Mouse (Mus musculus) small intestine, adult 2 months (tissue): ENCODE data around the gene Adamts20. TPM values are rescaled to one million over a fixed set of nuclear protein-coding genes. Genes with fewer than 3 reads are reported as not detected.

Experiments
- H3K27ac ChIP-seq: fragments of 200-500 bp; 2 replicates; pipeline ENCODE4 v1.5.1; 2012; ENCODE audit warnings: low read depth, low read length, control low read depth, inconsistent platforms; ENCODE audit not compliant: insufficient read depth
- H3K27me3 ChIP-seq: fragments of 200-500 bp; 2 replicates; pipeline ENCODE4 v1.6.1; 2012; ENCODE audit warnings: mild to moderate bottlenecking, moderate library complexity, low read length, inconsistent platforms; ENCODE audit not compliant: control insufficient read depth, insufficient read depth
- H3K36me3 ChIP-seq: fragments of 200-500 bp; 2 replicates; pipeline ENCODE4 v1.6.1; 2012; ENCODE audit warnings: mild to moderate bottlenecking, low read length, control low read depth, inconsistent platforms; ENCODE audit not compliant: control insufficient read depth, insufficient read depth
- H3K4me1 ChIP-seq: fragments of 200-500 bp; 2 replicates; pipeline ENCODE4 v1.6.1; 2012; ENCODE audit warnings: low read length, inconsistent platforms, mixed read lengths; ENCODE audit not compliant: control insufficient read depth, insufficient read depth, insufficient read length
- H3K4me3 ChIP-seq: fragments of 200-500 bp; 2 replicates; pipeline ENCODE4 v1.5.1; 2012; ENCODE audit warnings: low read depth, mild to moderate bottlenecking, control low read depth, inconsistent platforms, low read length, moderate library complexity
- CTCF ChIP-seq: fragments of 200-500 bp; IDR thresholded peaks from 2 replicates; pipeline ENCODE4 v1.5.1; 2012; ENCODE audit warnings: low read depth, mild to moderate bottlenecking, control low read depth, inconsistent platforms, low read length, moderate library complexity, mixed read lengths; ENCODE audit not compliant: insufficient replicate concordance, insufficient read length; ENCODE audit errors: extremely low read depth
- POLR2A ChIP-seq: fragments of 200-500 bp; IDR thresholded peaks from 2 replicates; pipeline ENCODE4 v1.6.1; 2012; ENCODE audit warnings: low read depth, mild to moderate bottlenecking, control low read depth, inconsistent platforms, low read length, moderate library complexity
- WGBS: fragments of 180-500 bp; shearing (Covaris S2); methylation state at CpG from one replicate; pipeline ENCODE4 v1.1.7; 2018; 5-methylcytosine and 5-hydroxymethylcytosine counted together
- polyA plus RNA-seq: library from polyadenylated mRNA; depleted of rRNA; stranded (reverse); fragments of >200 nt; gene quantifications from 2 replicates; pipeline ENCODE4 v1.2.3, GENCODE M21; 2012

Adamts20 gene
- polyA plus RNA-seq, 1 experiment, result not detected

DNA sequence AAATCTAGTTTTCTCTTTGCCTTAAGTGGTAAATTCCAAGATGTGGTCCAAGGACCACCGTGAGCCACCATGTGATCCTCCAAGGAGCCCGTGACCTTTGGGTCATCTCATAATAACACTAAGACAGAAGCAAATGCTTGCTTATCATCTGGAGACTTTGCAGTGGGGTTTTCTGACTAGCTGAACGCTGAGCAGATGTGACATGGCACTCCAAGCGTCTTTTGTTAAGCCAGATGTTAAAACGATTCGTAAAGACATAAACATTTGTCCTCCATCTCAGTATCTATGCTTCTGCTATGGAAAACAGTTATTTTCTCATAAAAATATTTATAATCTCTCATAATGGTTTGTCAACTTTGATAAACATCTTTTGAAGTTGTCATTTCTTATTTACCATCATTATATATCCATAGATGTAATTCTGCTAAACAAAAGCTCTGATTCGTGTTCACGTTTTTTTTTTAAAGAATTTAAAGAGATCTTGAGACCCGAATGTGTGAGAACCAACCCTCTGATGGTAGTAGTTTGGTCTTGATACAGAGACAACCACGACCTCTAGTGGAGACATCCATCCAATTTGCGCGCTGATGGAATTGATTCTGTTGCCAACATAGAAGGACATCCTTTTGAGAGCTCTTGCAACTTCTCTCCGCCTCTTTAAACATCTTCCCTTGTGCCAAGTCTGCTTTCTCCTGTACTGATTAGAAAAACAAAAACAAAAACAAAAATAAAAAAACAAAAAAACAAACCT is 212.1 kb downstream of the Adamts20 start:
- WGBS, result 66% methylated on average over 13 of the region's 13 CpGs
- Histone ChIP-seq H3K4me1 (0 out of 2 replicates have a peak, but pooled peaks cover 1% of the 10 kb centered on the region), H3K36me3 (no peaks in the 10 kb centered on the region), H3K27me3 (no peaks in the 10 kb centered on the region), H3K4me3 (no peak overlapping the region), H3K27ac (no peak overlapping the region)
- TF ChIP-seq CTCF (no peak), POLR2A (no peak)

DNA sequence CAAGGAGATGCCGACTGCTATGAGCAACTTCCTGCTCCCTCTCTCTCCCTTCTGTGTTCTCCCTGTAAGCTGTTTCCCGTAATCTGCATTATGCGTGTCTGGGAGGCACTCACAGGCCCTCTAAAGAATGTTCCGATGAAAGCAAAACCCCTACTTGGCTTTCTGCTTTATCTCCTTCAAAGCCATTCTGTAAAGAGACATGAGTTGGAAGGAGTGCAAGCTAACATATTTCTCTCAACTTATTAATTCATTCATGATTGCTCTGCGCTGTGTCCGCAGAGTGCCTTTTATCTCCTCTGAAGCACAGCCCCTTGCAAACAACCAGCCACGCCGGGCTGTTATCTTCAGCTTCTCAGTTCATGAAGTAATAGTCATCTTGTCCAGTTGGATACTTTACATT is 215.5 kb downstream of the Adamts20 start:
- no peaks in the 10 kb centered on the region for H3K27me3 ChIP-seq
- 36% methylated on average over 8 of the region's 8 CpGs for WGBS

DNA sequence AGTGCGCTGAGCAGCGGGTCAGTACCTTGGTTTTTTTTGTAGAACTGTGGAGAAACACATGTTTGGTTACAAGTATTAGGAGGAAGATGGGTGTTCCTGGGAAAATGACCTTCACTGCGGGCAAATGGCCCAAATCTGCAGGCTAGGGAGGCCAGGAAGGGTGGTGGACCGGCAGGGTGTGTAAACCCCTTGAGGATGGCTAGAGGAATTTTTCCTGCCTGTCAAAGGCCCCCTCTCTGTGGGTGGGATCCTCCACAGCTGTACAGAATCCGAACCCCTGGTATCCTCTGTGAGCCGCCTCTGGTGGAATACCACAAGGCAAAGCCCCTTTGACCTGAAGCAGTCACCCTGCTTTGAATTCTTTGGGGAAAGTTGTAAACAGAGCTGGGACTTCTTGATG is 216.8 kb downstream of the Adamts20 start:
- Histone ChIP-seq H3K27ac (no peak overlapping the region), H3K27me3 (no peaks in the 10 kb centered on the region), H3K36me3 (no peaks in the 10 kb centered on the region), H3K4me1 (0 out of 2 replicates have a peak, but pooled peaks cover 1% of the 10 kb centered on the region), H3K4me3 (no peak overlapping the region)
- TF ChIP-seq POLR2A (no peak), CTCF (no peak)
- 79% methylated on average over 6 of the region's 6 CpGs for WGBS

More for the DNA sequence above, 215.5 kb downstream of the Adamts20 start:
- H3K4me1 ChIP-seq, result 0 out of 2 replicates have a peak, but pooled peaks cover 1% of the 10 kb centered on the region
- H3K36me3 ChIP-seq, result no peaks in the 10 kb centered on the region
- TF ChIP-seq POLR2A, result no peak
- no peak for TF ChIP-seq CTCF
- no peak overlapping the region for H3K4me3 ChIP-seq
- no peak overlapping the region for H3K27ac ChIP-seq

DNA sequence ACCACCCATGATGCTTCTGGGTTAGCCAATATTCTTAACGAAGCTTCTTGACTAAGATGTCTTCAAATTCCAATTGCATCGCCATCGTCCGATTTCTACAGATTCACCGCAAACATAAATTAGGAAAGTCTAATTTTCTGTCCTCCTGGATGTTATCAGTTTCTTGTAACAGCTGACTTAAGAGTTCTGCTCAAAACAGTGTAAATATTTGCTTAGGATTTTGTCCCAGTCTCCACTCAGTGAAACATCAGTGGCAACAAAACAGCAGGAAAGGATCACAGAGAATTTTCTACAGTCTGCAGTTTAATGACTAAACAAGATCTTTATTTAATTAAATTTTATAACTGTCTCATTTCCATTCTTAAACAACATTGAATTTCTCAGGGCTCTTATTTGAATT is 218.5 kb downstream of the Adamts20 start:
- Histone ChIP-seq H3K4me1 (0 out of 2 replicates have a peak, but pooled peaks cover 1% of the 10 kb centered on the region), H3K27ac (no peak overlapping the region), H3K27me3 (no peaks in the 10 kb centered on the region), H3K4me3 (no peak overlapping the region), H3K36me3 (no peaks in the 10 kb centered on the region)
- TF ChIP-seq CTCF (no peak), POLR2A (no peak)
- 76% methylated on average over 5 of the region's 5 CpGs for WGBS

DNA sequence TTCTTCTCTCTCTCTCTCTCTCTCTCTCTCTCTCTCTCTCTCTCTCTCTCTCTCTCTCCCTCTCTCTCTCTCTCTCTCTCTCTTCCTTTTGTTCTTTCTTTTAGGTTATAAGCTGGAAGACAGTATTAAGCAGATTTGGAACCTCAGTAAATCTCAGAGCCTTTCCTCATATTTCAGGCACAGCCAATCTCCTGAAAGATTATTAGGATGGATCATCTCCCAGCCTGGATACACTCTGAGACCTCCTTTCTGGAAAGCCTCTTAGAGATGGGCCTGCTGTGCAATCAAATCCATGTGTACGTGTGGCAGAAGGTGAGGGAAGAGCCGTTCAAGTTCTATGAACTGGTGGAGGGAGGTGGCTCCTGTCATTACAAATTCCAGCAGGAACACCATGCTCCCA is 220.9 kb downstream of the Adamts20 start:
- Histone ChIP-seq H3K27ac (no peak overlapping the region), H3K4me3 (no peak overlapping the region), H3K27me3 (no peaks in the 10 kb centered on the region), H3K36me3 (no peaks in the 10 kb centered on the region), H3K4me1 (0 out of 2 replicates have a peak, but pooled peaks cover 1% of the 10 kb centered on the region)
- WGBS, result 76% methylated on average over 2 of the region's 2 CpGs
- TF ChIP-seq CTCF (no peak), POLR2A (no peak)

DNA sequence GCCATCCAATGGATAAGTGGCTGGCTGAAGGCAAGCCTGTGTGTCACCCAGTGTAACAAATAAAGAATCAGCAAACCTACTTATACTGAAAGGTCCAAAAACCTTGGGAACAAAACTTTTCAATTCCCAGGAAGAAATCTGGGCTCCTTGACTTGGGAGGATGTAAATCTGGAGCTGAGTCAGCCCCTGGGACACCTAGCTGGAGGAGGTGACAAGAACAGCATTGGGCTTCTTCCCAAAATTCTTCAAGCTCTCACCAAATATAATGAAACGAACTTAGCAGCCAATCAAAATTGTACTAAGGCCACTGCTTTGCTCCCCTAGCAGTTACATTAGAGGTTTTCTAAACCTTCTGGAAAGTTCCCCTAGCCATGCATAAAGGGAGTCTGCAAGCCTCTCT is 223.1 kb downstream of the Adamts20 start:
- Histone ChIP-seq H3K4me1 (no peaks in the 10 kb centered on the region), H3K27ac (no peak overlapping the region), H3K36me3 (no peaks in the 10 kb centered on the region), H3K27me3 (no peaks in the 10 kb centered on the region), H3K4me3 (no peak overlapping the region)
- WGBS, result 76% methylated on average over 1 of the region's 1 CpGs
- TF ChIP-seq CTCF, result no peak
- TF ChIP-seq POLR2A, result no peak

DNA sequence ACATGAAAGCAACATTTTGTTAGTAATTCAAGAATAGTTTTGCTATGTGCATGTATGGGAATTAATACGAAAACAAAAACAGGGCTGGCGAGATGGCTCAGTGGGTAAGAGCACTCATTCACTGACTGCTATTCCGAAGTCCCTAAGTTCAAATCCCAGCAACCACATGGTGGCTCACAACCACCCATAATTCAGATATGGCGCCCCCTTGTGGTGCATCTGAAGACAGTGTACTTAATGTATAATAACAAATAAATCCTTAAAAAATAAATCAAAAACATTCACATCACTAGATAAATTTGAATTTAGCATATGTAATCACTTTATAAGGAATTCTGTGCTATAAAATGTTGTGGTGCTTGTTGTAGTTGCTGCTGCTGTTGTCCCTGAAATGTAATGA is 225.6 kb downstream of the Adamts20 start:
- Histone ChIP-seq H3K4me3 (no peak overlapping the region), H3K4me1 (no peaks in the 10 kb centered on the region), H3K27ac (no peak overlapping the region), H3K36me3 (no peaks in the 10 kb centered on the region), H3K27me3 (no peaks in the 10 kb centered on the region)
- no peak for TF ChIP-seq CTCF
- no peak for TF ChIP-seq POLR2A
- WGBS, result 78% methylated on average over 4 of the region's 4 CpGs
